Mouse (Mus musculus): Measurements from ENCODE around the gene Rnf180.

The Rnf180 gene

GRCm38 (mm10) chr13:105121617-105122016, 173.0 kb downstream of the Rnf180 start:
- no peak for DNase-seq

- DNase-seq, result no peak
Observed at GRCm38 (mm10) chr13:105111599-105111998, 183.0 kb downstream of the Rnf180 start.

GRCm38 (mm10) chr13:105104385-105104784, 190.2 kb downstream of the Rnf180 start:
- no peak for DNase-seq

GRCm38 (mm10) chr13:105100705-105101104, 193.9 kb downstream of the Rnf180 start:
- DNase-seq, result no peak

- DNase-seq, result no peak
Observed at GRCm38 (mm10) chr13:105096316-105096715, 198.3 kb downstream of the Rnf180 start.

- DNase-seq, result no peak
Observed at GRCm38 (mm10) chr13:105089276-105089675, 205.3 kb downstream of the Rnf180 start.

- no peak for DNase-seq
Observed at GRCm38 (mm10) chr13:105081862-105082261, 212.8 kb downstream of the Rnf180 start, which contains the start of gene 4933425L06Rik. Gene 4933425L06Rik (plus strand): TSS chr13:105082122.

All from right cerebral cortex, postnatal 4 days (tissue).